Mouse (Mus musculus) cortical plate, adult 2 months (tissue): ENCODE data around the gene Asic2. TPM values are rescaled to one million over a fixed set of nuclear protein-coding genes. Genes with fewer than 3 reads are reported as not detected.

Experiments
- H3K27ac ChIP-seq: fragments of 200-500 bp; 2 replicates; pipeline ENCODE4 v1.5.1; 2012; ENCODE audit warnings: low read length, control low read depth, inconsistent platforms; ENCODE audit not compliant: insufficient read depth
- H3K4me1 ChIP-seq: fragments of 200-500 bp; 2 replicates; pipeline ENCODE4 v1.6.1; 2011; ENCODE audit warnings: low read length; ENCODE audit not compliant: control insufficient read depth, insufficient read depth
- H3K4me3 ChIP-seq: fragments of 200-500 bp; 2 replicates; pipeline ENCODE4 v1.5.1; 2011; ENCODE audit warnings: mild to moderate bottlenecking, low read length, control low read depth; ENCODE audit not compliant: insufficient read depth
- CTCF ChIP-seq: fragments of 200-500 bp; IDR thresholded peaks from 2 replicates; pipeline ENCODE4 v1.5.1; 2011; ENCODE audit warnings: mild to moderate bottlenecking, control low read depth, low read length; ENCODE audit not compliant: insufficient read depth; ENCODE audit errors: extremely low read depth
- POLR2A ChIP-seq: fragments of 200-500 bp; IDR thresholded peaks from 2 replicates; pipeline ENCODE4 v1.6.1; 2011; ENCODE audit warnings: mild to moderate bottlenecking, low read length, control low read depth; ENCODE audit not compliant: insufficient read depth; ENCODE audit errors: extremely low read depth
- polyA plus RNA-seq: library from polyadenylated mRNA; depleted of rRNA; stranded (reverse); fragments of >200 nt; gene quantifications from 2 replicates; pipeline ENCODE4 v1.2.3, GENCODE M21; 2012

Gene Asic2
- polyA plus RNA-seq, 1 experiment: 51.8 TPM

GRCm38 (mm10) chr11:81322466-81322865 is 645.8 kb downstream of the Asic2 start:
- Histone ChIP-seq H3K27ac (no peak overlapping the region), H3K4me1 (no peaks in the 10 kb centered on the region), H3K4me3 (no peak overlapping the region)
- no peak for TF ChIP-seq POLR2A
- no peak for TF ChIP-seq CTCF

- Histone ChIP-seq H3K4me1 (no peaks in the 10 kb centered on the region; the same call in 1 of the 2 replicates), H3K27ac (no peak overlapping the region), H3K4me3 (no peak overlapping the region)
- TF ChIP-seq POLR2A: no peak
- TF ChIP-seq CTCF: no peak
These were observed 678.2 kb downstream of the Asic2 start for GRCm38 (mm10) chr11:81290041-81290440.

- TF ChIP-seq CTCF: no peak
- no peak for TF ChIP-seq POLR2A
- H3K4me1 ChIP-seq: no peaks in the 10 kb centered on the region
- H3K27ac ChIP-seq: no peak overlapping the region
- no peak overlapping the region for H3K4me3 ChIP-seq
These were observed 685.1 kb downstream of the Asic2 start for GRCm38 (mm10) chr11:81283185-81283584.

GRCm38 (mm10) chr11:81280070-81280469 is 688.2 kb downstream of the Asic2 start:
- TF ChIP-seq CTCF (no peak), POLR2A (no peak)
- H3K27ac ChIP-seq: no peak overlapping the region
- no peak overlapping the region for H3K4me3 ChIP-seq
- H3K4me1 ChIP-seq: no peaks in the 10 kb centered on the region

- Histone ChIP-seq H3K4me1 (no peaks in the 10 kb centered on the region), H3K27ac (no peak overlapping the region), H3K4me3 (no peak overlapping the region)
- no peak for TF ChIP-seq POLR2A
- TF ChIP-seq CTCF: no peak
These were observed 690.9 kb downstream of the Asic2 start for GRCm38 (mm10) chr11:81277406-81277805.

GRCm38 (mm10) chr11:81272677-81273418 is 695.4 kb downstream of the Asic2 start:
- TF ChIP-seq CTCF (no peak), POLR2A (no peak)
- no peak overlapping the region for H3K4me3 ChIP-seq
- no peaks in the 10 kb centered on the region; the same call in 1 of the 2 replicates for H3K4me1 ChIP-seq
- H3K27ac ChIP-seq: no peak overlapping the region

GRCm38 (mm10) chr11:81271422-81271821 is 696.8 kb downstream of the Asic2 start:
- H3K4me3 ChIP-seq: no peak overlapping the region
- no peak overlapping the region for H3K27ac ChIP-seq
- no peaks in the 10 kb centered on the region; the same call in 1 of the 2 replicates for H3K4me1 ChIP-seq
- no peak for TF ChIP-seq CTCF
- no peak for TF ChIP-seq POLR2A

- no peaks in the 10 kb centered on the region; the same call in 1 of the 2 replicates for H3K4me1 ChIP-seq
- no peak overlapping the region for H3K4me3 ChIP-seq
- TF ChIP-seq POLR2A (no peak), CTCF (no peak)
- no peak overlapping the region for H3K27ac ChIP-seq
These were observed 697.7 kb downstream of the Asic2 start for GRCm38 (mm10) chr11:81270518-81270917.

- no peak overlapping the region for H3K4me3 ChIP-seq
- no peaks in the 10 kb centered on the region; the same call in 1 of the 2 replicates for H3K4me1 ChIP-seq
- no peak overlapping the region for H3K27ac ChIP-seq
- TF ChIP-seq CTCF (no peak), POLR2A (no peak)
These were observed 704.5 kb downstream of the Asic2 start for GRCm38 (mm10) chr11:81263757-81264156.

GRCm38 (mm10) chr11:81263193-81263592 is 705.1 kb downstream of the Asic2 start:
- Histone ChIP-seq H3K27ac (no peak overlapping the region), H3K4me3 (no peak overlapping the region), H3K4me1 (no peaks in the 10 kb centered on the region; the same call in 1 of the 2 replicates)
- TF ChIP-seq POLR2A (no peak), CTCF (no peak)
